Mouse (Mus musculus) bone marrow, adult 2 months (tissue): ENCODE data around the gene Antxr1.

Source experiments
- CTCF ChIP-seq: fragments of 200-500 bp; IDR thresholded peaks from 2 replicates; pipeline ENCODE4 v1.5.1; 2011; ENCODE audit warnings: low read length, control low read depth; ENCODE audit not compliant: control insufficient read depth, insufficient read depth
- POLR2A ChIP-seq: fragments of 200-500 bp; IDR thresholded peaks from 2 replicates; pipeline ENCODE4 v1.6.1; 2011; ENCODE audit warnings: low read depth, mild to moderate bottlenecking, control low read depth, low read length, borderline replicate concordance; ENCODE audit not compliant: control insufficient read depth

- TF ChIP-seq POLR2A (no peak), CTCF (no peak)
These were observed 22.9 kb downstream of the Antxr1 start for GRCm38 (mm10) chr6:87312761-87313160.
